In the genomic region with DNA sequence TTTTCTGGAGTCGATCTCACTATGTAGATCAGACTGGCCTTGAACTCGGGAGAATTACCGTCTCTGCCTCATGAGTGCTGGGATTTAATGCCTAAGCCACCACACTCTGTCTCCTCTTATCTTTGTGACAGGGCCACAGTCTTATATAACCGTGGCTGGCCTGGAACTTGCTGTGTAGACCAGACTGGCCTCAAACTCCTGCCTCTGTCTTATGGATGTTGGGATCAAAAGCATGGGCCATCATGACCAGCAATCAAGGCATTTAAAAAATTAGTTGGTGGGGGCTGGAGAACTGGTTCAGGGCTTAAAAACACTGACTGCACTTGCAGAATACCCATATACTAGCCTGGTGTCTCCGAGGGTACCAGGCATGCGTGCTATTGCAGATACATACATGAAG, we compare ENCODE assay signal across 8 mouse cellular contexts. TPM values are rescaled to one million over a fixed set of nuclear protein-coding genes. Genes with fewer than 3 reads are reported as not detected.
A peak's percentile ranks its signal among the peaks of the same experiment; 100 is the strongest.
DNase-seq lines count a peak whose midpoint lies in the region; ATAC-seq and TF ChIP-seq lines count a peak whose summit lies in the region.

A gene (minus strand): TSS at position 299 of the 400 bp plus-strand sequence.

- no peak for ATAC-seq in heart, embryonic 13.5 days (ENCODE audit: extremely low read depth, insufficient number of reproducible peaks, low FRiP score, low TSS enrichment)
- ATAC-seq in embryonic facial prominence, embryonic 12.5 days (ENCODE audit: insufficient number of reproducible peaks, insufficient read depth, low FRiP score, low TSS enrichment): no peak
- no peak for ATAC-seq in neural tube, embryonic 12.5 days (ENCODE audit: low FRiP score, low read depth)

- peak within 1 kb of the TSS; percentile 69 for H3K27ac ChIP-seq in heart, embryonic 13.5 days (replicated peaks)
- peak within 1 kb of the TSS; percentile 84 for H3K27ac ChIP-seq in embryonic facial prominence, embryonic 12.5 days
- H3K27ac ChIP-seq in neural tube, embryonic 12.5 days: no peak within 1 kb of the TSS

- no peak for TF ChIP-seq CTCF in E14TG2a.4 (conservative IDR thresholded peaks at IDR 0.05; ENCODE audit: low read length)

- no peak for DNase-seq in heart, postnatal 36 days
- no peak for DNase-seq in layer of hippocampus, postnatal 25 days (ENCODE audit: extremely low spot score in 1 of 2, low spot score in 1 of 2)
- DNase-seq in spleen, adult 12 weeks (ENCODE audit: low spot score): no peak
- no peak for DNase-seq in frontal cortex, postnatal 36 days (ENCODE audit: low spot score in 2 of 2)

- intact Hi-C loops in heart, postnatal 36 days (cut with DNase I): no loop called here

- peak within 1 kb of the TSS; percentile 94 for H3K9ac ChIP-seq in heart, embryonic 13.5 days
- H3K9ac ChIP-seq in embryonic facial prominence, embryonic 12.5 days: peak within 1 kb of the TSS; percentile 73
- peak within 1 kb of the TSS; percentile 74 for H3K9ac ChIP-seq in neural tube, embryonic 12.5 days

- H3K4me3 ChIP-seq in heart, embryonic 13.5 days: peak within 1 kb of the TSS; percentile 90
- H3K4me3 ChIP-seq in E14TG2a.4 (replicated peaks; ENCODE audit: low read length): peak within 1 kb of the TSS; percentile 96
- peak within 1 kb of the TSS; percentile 79 for H3K4me3 ChIP-seq in embryonic facial prominence, embryonic 12.5 days
- H3K4me3 ChIP-seq in neural tube, embryonic 12.5 days: peak within 1 kb of the TSS; percentile 79

- WGBS in heart, embryonic 13.5 days: 29% methylated on average over 6 of the region's 6 CpGs
- 31% methylated on average over 6 of the region's 6 CpGs for WGBS in embryonic facial prominence, embryonic 12.5 days
- 34% methylated on average over 6 of the region's 6 CpGs for WGBS in neural tube, embryonic 12.5 days

- H3K4me1 ChIP-seq in heart, embryonic 13.5 days: peaks cover 29% of the 10 kb centered on the region
- peaks cover 39% of the 10 kb centered on the region for H3K4me1 ChIP-seq in E14TG2a.4 (replicated peaks; ENCODE audit: low read depth, low read length)
- H3K4me1 ChIP-seq in embryonic facial prominence, embryonic 12.5 days: peaks cover 21% of the 10 kb centered on the region
- H3K4me1 ChIP-seq in neural tube, embryonic 12.5 days: peaks cover 21% of the 10 kb centered on the region

- peak within 1 kb of the TSS; percentile 91 for H3K4me2 ChIP-seq in heart, embryonic 13.5 days
- H3K4me2 ChIP-seq in embryonic facial prominence, embryonic 12.5 days (replicated peaks): peak within 1 kb of the TSS; percentile 82
- peak within 1 kb of the TSS; percentile 72 for H3K4me2 ChIP-seq in neural tube, embryonic 12.5 days (replicated peaks)

- H3K36me3 ChIP-seq in heart, embryonic 13.5 days: peaks cover 7% of the 10 kb centered on the region; the same call in 1 of the 2 replicates
- peaks cover 36% of the 10 kb centered on the region for H3K36me3 ChIP-seq in E14TG2a.4 (ENCODE audit: insufficient read depth, low read length)
- peaks cover 10% of the 10 kb centered on the region; the same call in 1 of the 2 replicates for H3K36me3 ChIP-seq in embryonic facial prominence, embryonic 12.5 days
- H3K36me3 ChIP-seq in neural tube, embryonic 12.5 days: peaks cover 2% of the 10 kb centered on the region; the same call in 1 of the 2 replicates

- H3K27me3 ChIP-seq in heart, embryonic 13.5 days (replicated peaks): no peaks in the 10 kb centered on the region
- no peaks in the 10 kb centered on the region for H3K27me3 ChIP-seq in E14TG2a.4 (ENCODE audit: insufficient read depth, low read length)
- no peaks in the 10 kb centered on the region for H3K27me3 ChIP-seq in embryonic facial prominence, embryonic 12.5 days
- H3K27me3 ChIP-seq in neural tube, embryonic 12.5 days (replicated peaks): no peaks in the 10 kb centered on the region

- H3K9me3 ChIP-seq in heart, embryonic 13.5 days: no peaks in the 10 kb centered on the region
- no peaks in the 10 kb centered on the region for H3K9me3 ChIP-seq in E14TG2a.4 (ENCODE audit: low read length)
- H3K9me3 ChIP-seq in embryonic facial prominence, embryonic 12.5 days: no peaks in the 10 kb centered on the region
- H3K9me3 ChIP-seq in neural tube, embryonic 12.5 days: no peaks in the 10 kb centered on the region

RNA-seq across cellular contexts. Expression of the gene that starts here (rescaled TPM):
- polyA plus RNA-seq in heart, embryonic 13.5 days (2015; fragmentation: Nextera tagmentation; extraction: Ambion mirVana): 5.7 and 7.1 TPM in 2 replicates
- 1 to 10 TPM; 2.0 to 2.4 TPM for total RNA-seq in heart, postnatal 36 days (2021)
- polyA plus RNA-seq in embryonic facial prominence, embryonic 12.5 days (2016; fragmentation: Nextera tagmentation; extraction: Ambion mirVana): 13.5 and 14.7 TPM in 2 replicates
- 10 to 100 TPM; 13.7 to 18.1 TPM for total RNA-seq in layer of hippocampus, postnatal 25 days (2021)
- polyA plus RNA-seq in neural tube, embryonic 12.5 days (2016; fragmentation: Nextera tagmentation; extraction: Ambion mirVana): 9.4 and 13.1 TPM in 2 replicates

Comparison
In these comparisons a context has a peak if more than half of its experiments do, and no peak if none do; other contexts are left out.
1. RNA of the gene that starts here (total RNA-seq): 13.7 to 18.1 TPM in layer of hippocampus, postnatal 25 days; 2.0 to 2.4 TPM in heart, postnatal 36 days; every median in the first group is over 4 times any median in the second.
2. Peak in every context shown above with its lines, with median percentiles within 50 percentile points of each other: H3K4me2 ChIP-seq, H3K4me3 ChIP-seq and H3K9ac ChIP-seq.